Mouse (Mus musculus): ENCODE measurements around the gene Gm26657. TPM values are rescaled to one million over a fixed set of nuclear protein-coding genes. Genes with fewer than 3 reads are reported as not detected.

The Gm26657 gene
- polyA plus RNA-seq, 1 experiment from 2014 or later, result not detected

DNA sequence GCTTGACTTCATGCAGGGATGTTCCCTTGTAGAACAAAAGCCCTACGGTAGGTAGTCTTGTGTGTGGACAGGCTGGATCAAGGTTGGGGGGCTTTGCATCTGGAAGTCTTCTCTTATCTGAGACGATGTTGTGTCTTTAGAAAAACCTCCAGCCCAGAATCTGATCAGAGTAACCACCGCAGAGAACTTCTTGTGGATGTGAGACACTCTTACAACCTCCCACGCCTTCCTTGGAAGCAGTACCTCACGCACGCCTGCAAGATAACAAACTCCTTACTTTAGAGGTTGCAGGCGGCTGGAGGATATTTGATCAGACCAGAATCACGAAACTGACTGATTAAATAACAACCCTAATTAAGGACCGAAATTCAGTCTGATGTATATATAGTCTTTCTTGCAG, 19.5 kb upstream of the Gm26657 start:
- no peaks in the 10 kb centered on the region for H3K9me3 ChIP-seq (ENCODE audit: control insufficient read depth, low read length)
- no peaks in the 10 kb centered on the region for H3K36me3 ChIP-seq (ENCODE audit: control insufficient read depth, insufficient read depth, low read length)
- H3K27me3 ChIP-seq (ENCODE audit: control insufficient read depth, insufficient read depth, low read length), result no peaks in the 10 kb centered on the region
- no peak overlapping the region for H3K27ac ChIP-seq (ENCODE audit: low read depth, low read length)
- ATAC-seq (ENCODE audit: insufficient read depth, low FRiP score, low TSS enrichment) (no peak), DNase-seq (ENCODE audit: low spot score) (no peak)
- WGBS, result 92% methylated on average over 9 of the region's 9 CpGs
- H3K4me2 ChIP-seq (ENCODE audit: low read depth), result no peak overlapping the region
- H3K4me1 ChIP-seq (ENCODE audit: control insufficient read depth, insufficient read depth, low read length), result no peaks in the 10 kb centered on the region
- H3K9ac ChIP-seq (ENCODE audit: low read length), result no peak overlapping the region
- no peak overlapping the region for H3K4me3 ChIP-seq (ENCODE audit: low read depth, low read length)

DNA sequence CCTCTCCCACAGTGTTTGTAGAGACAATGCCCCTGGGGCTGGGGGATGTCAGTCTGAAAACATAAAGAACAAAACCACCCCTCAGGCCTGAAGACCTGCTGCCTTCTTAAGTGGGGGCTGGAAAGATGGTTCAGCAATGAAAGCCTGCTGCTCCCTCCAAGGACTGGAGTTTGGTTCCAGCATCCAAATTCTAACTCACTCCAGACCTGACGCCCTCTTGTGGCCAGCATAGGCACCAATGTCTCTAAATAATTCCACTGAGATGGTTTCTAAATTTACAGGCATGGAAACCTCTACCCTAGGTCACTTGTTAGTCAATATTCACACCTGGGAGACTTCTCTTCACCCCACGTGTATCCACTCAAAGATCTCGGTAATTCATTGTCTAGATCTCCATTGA, 18.4 kb upstream of the Gm26657 start:
- DNase-seq (ENCODE audit: low spot score) (peak; percentile 55), ATAC-seq (ENCODE audit: insufficient read depth, low FRiP score, low TSS enrichment) (no peak)
- no peak overlapping the region for H3K27ac ChIP-seq (ENCODE audit: low read depth, low read length)
- WGBS, result 22% methylated on average over 3 of the region's 3 CpGs
- H3K36me3 ChIP-seq (ENCODE audit: control insufficient read depth, insufficient read depth, low read length), result no peaks in the 10 kb centered on the region
- no peak overlapping the region for H3K4me3 ChIP-seq (ENCODE audit: low read depth, low read length)
- no peaks in the 10 kb centered on the region for H3K9me3 ChIP-seq (ENCODE audit: control insufficient read depth, low read length)
- H3K4me1 ChIP-seq (ENCODE audit: control insufficient read depth, insufficient read depth, low read length), result no peaks in the 10 kb centered on the region
- no peaks in the 10 kb centered on the region for H3K27me3 ChIP-seq (ENCODE audit: control insufficient read depth, insufficient read depth, low read length)
- no peak overlapping the region for H3K4me2 ChIP-seq (ENCODE audit: low read depth)
- no peak overlapping the region for H3K9ac ChIP-seq (ENCODE audit: low read length)

DNA sequence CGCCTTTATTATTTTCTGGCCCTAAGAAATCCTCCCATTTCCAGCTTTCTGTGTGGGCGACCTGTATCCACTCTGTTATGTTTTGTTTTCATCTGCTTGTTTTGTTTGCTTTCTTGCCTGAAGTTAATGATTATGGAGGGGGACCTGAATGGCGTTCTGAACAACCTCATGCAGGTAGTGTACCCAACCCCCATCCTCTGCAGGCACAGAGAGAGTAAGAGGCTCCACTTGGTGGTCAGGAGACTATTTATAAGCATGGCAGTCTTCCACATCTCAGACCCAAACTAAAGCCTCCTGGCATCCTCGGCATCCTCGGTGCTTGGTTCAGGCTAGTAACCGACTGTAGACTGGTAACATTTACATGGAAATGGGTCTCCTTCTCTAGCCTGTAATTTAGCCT, 17.5 kb upstream of the Gm26657 start:
- H3K4me2 ChIP-seq (ENCODE audit: low read depth), result no peak overlapping the region
- H3K4me1 ChIP-seq (ENCODE audit: control insufficient read depth, insufficient read depth, low read length), result no peaks in the 10 kb centered on the region
- H3K9me3 ChIP-seq (ENCODE audit: control insufficient read depth, low read length), result no peaks in the 10 kb centered on the region
- DNase-seq (ENCODE audit: low spot score), result no peak
- H3K9ac ChIP-seq (ENCODE audit: low read length), result no peak overlapping the region
- H3K27ac ChIP-seq (ENCODE audit: low read depth, low read length), result no peak overlapping the region
- WGBS, result 50% methylated on average over 6 of the region's 6 CpGs
- no peak for ATAC-seq (ENCODE audit: insufficient read depth, low FRiP score, low TSS enrichment)
- H3K4me3 ChIP-seq (ENCODE audit: low read depth, low read length), result no peak overlapping the region
- no peaks in the 10 kb centered on the region for H3K36me3 ChIP-seq (ENCODE audit: control insufficient read depth, insufficient read depth, low read length)
- H3K27me3 ChIP-seq (ENCODE audit: control insufficient read depth, insufficient read depth, low read length), result no peaks in the 10 kb centered on the region

DNA sequence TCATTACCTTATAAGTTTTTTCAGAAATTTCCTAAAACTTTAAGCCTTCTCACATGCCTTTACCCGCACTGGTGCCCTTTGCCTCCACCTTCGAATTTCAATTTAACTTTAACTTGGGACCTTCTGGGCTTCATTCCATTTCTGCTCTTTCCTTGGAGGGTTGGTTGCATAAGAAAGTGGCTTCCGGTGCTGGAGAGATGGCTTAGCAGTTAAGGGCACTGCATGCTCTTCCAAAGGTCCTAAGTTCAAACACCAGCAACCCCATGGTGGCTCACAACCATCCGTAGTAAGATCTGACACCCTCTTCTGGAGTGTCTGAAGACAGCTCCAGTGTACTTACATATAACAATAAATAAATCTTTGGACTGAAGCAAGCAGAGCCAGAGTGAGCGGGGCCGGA, 16.6 kb upstream of the Gm26657 start:
- no peaks in the 10 kb centered on the region for H3K27me3 ChIP-seq (ENCODE audit: control insufficient read depth, insufficient read depth, low read length)
- no peak for DNase-seq (ENCODE audit: low spot score)
- H3K9ac ChIP-seq (ENCODE audit: low read length), result no peak overlapping the region
- no peaks in the 10 kb centered on the region for H3K9me3 ChIP-seq (ENCODE audit: control insufficient read depth, low read length)
- H3K36me3 ChIP-seq (ENCODE audit: control insufficient read depth, insufficient read depth, low read length), result no peaks in the 10 kb centered on the region
- WGBS, result 89% methylated on average over 6 of the region's 6 CpGs
- H3K4me1 ChIP-seq (ENCODE audit: control insufficient read depth, insufficient read depth, low read length), result no peaks in the 10 kb centered on the region
- H3K4me2 ChIP-seq (ENCODE audit: low read depth), result no peak overlapping the region
- H3K4me3 ChIP-seq (ENCODE audit: low read depth, low read length), result no peak overlapping the region
- ATAC-seq (ENCODE audit: insufficient read depth, low FRiP score, low TSS enrichment), result no peak
- H3K27ac ChIP-seq (ENCODE audit: low read depth, low read length), result no peak overlapping the region

DNA sequence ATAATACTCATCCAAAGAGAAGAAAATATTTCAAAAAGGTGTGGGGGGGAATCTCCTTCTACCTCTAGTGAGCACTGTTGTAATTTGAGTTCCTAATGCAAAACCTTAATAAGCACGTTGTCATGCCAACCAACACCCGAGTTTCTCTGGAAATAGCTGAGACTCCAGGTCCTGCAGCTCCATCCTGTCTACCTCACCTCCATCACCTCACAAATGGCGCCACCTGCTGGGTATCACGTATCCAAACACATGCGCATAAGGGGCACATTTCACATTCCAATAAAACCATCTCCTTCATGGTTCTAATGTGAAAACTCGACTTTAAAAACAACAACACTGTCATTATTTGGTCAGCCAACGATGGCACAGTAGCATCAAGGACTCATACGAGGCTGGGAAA, 14.0 kb upstream of the Gm26657 start:
- Histone ChIP-seq H3K27me3 (ENCODE audit: control insufficient read depth, insufficient read depth, low read length) (no peaks in the 10 kb centered on the region), H3K9me3 (ENCODE audit: control insufficient read depth, low read length) (no peaks in the 10 kb centered on the region), H3K27ac (ENCODE audit: low read depth, low read length) (no peak overlapping the region), H3K36me3 (ENCODE audit: control insufficient read depth, insufficient read depth, low read length) (no peaks in the 10 kb centered on the region), H3K4me1 (ENCODE audit: control insufficient read depth, insufficient read depth, low read length) (no peaks in the 10 kb centered on the region), H3K9ac (ENCODE audit: low read length) (no peak overlapping the region), H3K4me3 (ENCODE audit: low read depth, low read length) (no peak overlapping the region), H3K4me2 (ENCODE audit: low read depth) (no peak overlapping the region)
- DNase-seq (ENCODE audit: low spot score) (no peak), ATAC-seq (ENCODE audit: insufficient read depth, low FRiP score, low TSS enrichment) (no peak)
- WGBS, result 57% methylated on average over 8 of the region's 8 CpGs

DNA sequence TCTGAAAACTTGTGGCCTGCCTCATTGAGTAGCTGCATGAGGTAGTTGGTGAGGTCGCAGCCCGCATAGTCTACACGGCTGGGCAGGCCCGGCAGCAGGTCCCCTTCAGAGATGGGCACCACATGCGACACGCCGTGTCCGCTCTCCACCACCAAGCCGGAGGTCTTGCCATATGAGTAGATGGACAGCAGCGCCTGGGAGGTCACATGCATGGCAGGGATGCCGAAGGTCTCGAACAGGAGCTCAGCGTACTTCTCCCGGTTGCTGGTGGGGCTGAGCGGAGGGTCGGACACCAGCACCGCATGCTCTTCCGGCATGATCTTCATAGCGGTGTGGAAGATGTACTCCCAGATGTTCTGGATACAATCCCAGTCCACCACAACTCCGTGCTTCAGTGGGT, 741 bp downstream of the Gm26657 start:
- no peak overlapping the region for H3K4me3 ChIP-seq (ENCODE audit: low read depth, low read length)
- 95% methylated on average over 20 of the region's 20 CpGs for WGBS
- DNase-seq (ENCODE audit: low spot score), result no peak
- H3K27ac ChIP-seq (ENCODE audit: low read depth, low read length), result no peak overlapping the region
- H3K4me1 ChIP-seq (ENCODE audit: control insufficient read depth, insufficient read depth, low read length), result no peaks in the 10 kb centered on the region
- H3K27me3 ChIP-seq (ENCODE audit: control insufficient read depth, insufficient read depth, low read length), result no peaks in the 10 kb centered on the region
- no peak overlapping the region for H3K9ac ChIP-seq (ENCODE audit: low read length)
- no peak overlapping the region for H3K4me2 ChIP-seq (ENCODE audit: low read depth)
- H3K9me3 ChIP-seq (ENCODE audit: control insufficient read depth, low read length), result no peaks in the 10 kb centered on the region
- no peak for ATAC-seq (ENCODE audit: insufficient read depth, low FRiP score, low TSS enrichment)
- peaks cover 4% of the 10 kb centered on the region; the same call in 1 of the 2 replicates for H3K36me3 ChIP-seq (ENCODE audit: control insufficient read depth, insufficient read depth, low read length)

DNA sequence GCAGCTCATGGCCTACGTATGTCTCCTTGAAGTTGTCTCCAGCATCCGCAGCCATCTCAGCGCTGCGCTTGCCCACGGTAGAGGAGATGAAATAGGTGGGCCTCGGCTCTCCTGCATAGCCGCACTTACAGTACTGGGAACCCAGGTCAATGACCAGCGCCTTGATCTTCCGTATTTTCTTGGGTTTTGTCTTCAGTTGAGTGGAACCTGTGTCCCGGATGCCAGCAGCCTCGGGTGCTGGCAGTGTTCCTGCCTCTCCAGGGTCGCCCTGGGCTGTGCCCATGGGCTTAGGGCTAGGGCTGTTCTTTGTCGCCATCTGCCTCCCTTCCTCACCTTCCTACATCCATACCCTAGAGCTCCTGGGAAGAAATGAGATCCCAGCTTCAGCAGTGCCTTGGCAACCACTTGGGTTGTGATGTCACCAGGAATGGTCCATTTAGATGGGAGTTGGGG, 1.2 kb downstream of the Gm26657 start, which contains the start of gene Actl7b:
Gene Actl7b, minus strand, starts transcription at position 403 of the 453 bp plus-strand sequence.
- WGBS, result 92% methylated on average over 13 of the region's 13 CpGs
- no peaks in the 10 kb centered on the region for H3K4me1 ChIP-seq (ENCODE audit: control insufficient read depth, insufficient read depth, low read length)
- no peak within 1 kb of the TSS for H3K9ac ChIP-seq (ENCODE audit: low read length)
- H3K4me3 ChIP-seq (ENCODE audit: low read depth, low read length), result no peak within 1 kb of the TSS
- no peak for DNase-seq (ENCODE audit: low spot score)
- no peak within 1 kb of the TSS for H3K4me2 ChIP-seq (ENCODE audit: low read depth)
- H3K27me3 ChIP-seq (ENCODE audit: control insufficient read depth, insufficient read depth, low read length), result no peaks in the 10 kb centered on the region
- ATAC-seq (ENCODE audit: insufficient read depth, low FRiP score, low TSS enrichment), result no peak
- no peak within 1 kb of the TSS for H3K27ac ChIP-seq (ENCODE audit: low read depth, low read length)
- H3K36me3 ChIP-seq (ENCODE audit: control insufficient read depth, insufficient read depth, low read length), result peaks cover 4% of the 10 kb centered on the region; the same call in 1 of the 2 replicates
- no peaks in the 10 kb centered on the region for H3K9me3 ChIP-seq (ENCODE audit: control insufficient read depth, low read length)

DNA sequence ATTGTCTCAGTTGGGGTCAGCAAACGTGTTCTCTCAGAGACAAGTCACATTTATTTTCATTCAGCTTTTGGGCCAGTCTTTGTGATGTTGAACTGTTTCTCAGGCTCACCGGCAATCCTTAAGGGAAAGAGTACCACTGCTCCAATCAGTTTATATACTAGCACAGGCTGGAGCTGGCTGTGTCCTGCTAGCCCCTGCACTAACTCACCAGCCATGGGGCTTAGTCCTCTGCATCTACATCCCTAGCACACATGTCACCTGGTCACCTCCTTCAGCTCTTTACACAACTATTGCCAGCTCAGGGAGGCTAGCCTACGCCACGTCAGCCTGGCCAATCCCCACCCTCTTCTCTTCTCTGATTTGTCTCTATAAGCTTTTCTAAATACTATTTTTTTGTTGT, 2.8 kb downstream of the Gm26657 start:
- Histone ChIP-seq H3K36me3 (ENCODE audit: control insufficient read depth, insufficient read depth, low read length) (peaks cover 4% of the 10 kb centered on the region; the same call in 1 of the 2 replicates), H3K4me1 (ENCODE audit: control insufficient read depth, insufficient read depth, low read length) (no peaks in the 10 kb centered on the region), H3K27ac (ENCODE audit: low read depth, low read length) (no peak overlapping the region), H3K9ac (ENCODE audit: low read length) (no peak overlapping the region), H3K4me2 (ENCODE audit: low read depth) (no peak overlapping the region), H3K9me3 (ENCODE audit: control insufficient read depth, low read length) (no peaks in the 10 kb centered on the region), H3K27me3 (ENCODE audit: control insufficient read depth, insufficient read depth, low read length) (no peaks in the 10 kb centered on the region), H3K4me3 (ENCODE audit: low read depth, low read length) (no peak overlapping the region)
- DNase-seq (ENCODE audit: low spot score) (no peak), ATAC-seq (ENCODE audit: insufficient read depth, low FRiP score, low TSS enrichment) (no peak)
- WGBS, result 87% methylated on average over 4 of the region's 4 CpGs

DNA sequence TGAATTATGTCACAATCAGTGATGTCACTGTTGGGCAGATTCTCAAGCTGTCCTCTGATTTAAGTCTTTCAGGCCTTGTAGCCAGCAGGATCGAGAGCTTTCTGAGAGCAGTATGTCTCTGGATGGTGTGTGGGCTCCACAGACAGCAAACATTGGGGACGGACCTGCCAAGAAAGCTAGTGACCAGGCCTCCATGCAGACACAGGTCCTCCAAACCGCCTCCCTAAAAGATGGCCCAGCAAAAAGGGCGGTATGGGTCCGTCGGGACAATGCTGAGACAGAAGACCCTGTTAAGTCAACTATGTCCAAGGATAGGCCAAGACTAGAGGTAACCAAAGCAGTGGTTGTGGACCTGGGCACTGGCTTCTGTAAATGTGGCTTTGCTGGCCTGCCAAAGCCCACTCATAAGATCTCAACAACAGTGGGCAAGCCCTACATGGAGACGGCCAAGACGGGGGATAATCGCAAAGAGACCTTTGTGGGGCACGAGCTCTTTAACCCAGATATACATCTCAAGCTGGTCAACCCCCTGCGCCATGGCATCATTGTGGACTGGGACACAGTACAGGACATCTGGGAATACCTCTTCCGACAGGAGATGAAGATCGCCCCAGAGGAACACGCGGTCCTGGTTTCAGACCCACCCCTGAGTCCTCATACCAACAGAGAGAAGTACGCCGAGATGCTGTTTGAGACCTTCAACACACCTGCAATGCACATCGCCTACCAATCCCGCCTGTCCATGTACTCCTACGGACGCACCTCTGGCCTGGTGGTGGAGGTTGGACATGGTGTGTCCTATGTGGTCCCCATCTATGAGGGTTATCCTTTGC, 3.7 kb downstream of the Gm26657 start, which contains the start of gene Actl7a:
Gene Actl7a, plus strand, starts transcription at position 51 of the 833 bp plus-strand sequence.
- H3K36me3 ChIP-seq (ENCODE audit: control insufficient read depth, insufficient read depth, low read length), result peaks cover 6% of the 10 kb centered on the region; the same call in 1 of the 2 replicates

More for the DNA sequence above, 3.7 kb downstream of the Gm26657 start, which contains the start of gene Actl7a:
- Histone ChIP-seq H3K4me3 (ENCODE audit: low read depth, low read length) (no peak within 1 kb of the TSS), H3K4me2 (ENCODE audit: low read depth) (no peak within 1 kb of the TSS), H3K9ac (ENCODE audit: low read length) (no peak within 1 kb of the TSS), H3K4me1 (ENCODE audit: control insufficient read depth, insufficient read depth, low read length) (no peaks in the 10 kb centered on the region), H3K9me3 (ENCODE audit: control insufficient read depth, low read length) (no peaks in the 10 kb centered on the region), H3K27ac (ENCODE audit: low read depth, low read length) (no peak within 1 kb of the TSS), H3K27me3 (ENCODE audit: control insufficient read depth, insufficient read depth, low read length) (no peaks in the 10 kb centered on the region)
- WGBS, result 98% methylated on average over 21 of the region's 21 CpGs
- DNase-seq (ENCODE audit: low spot score), result no peak
- no peak for ATAC-seq (ENCODE audit: insufficient read depth, low FRiP score, low TSS enrichment)
